23 mouse cellular contexts compared by ENCODE assay signal in genomic region chr2:48586831-48587169, GRCm38 (mm10).
DNase-seq lines count a peak whose midpoint lies in the region; ATAC-seq lines count a peak whose summit lies in the region.
"Had no signal": no experiment of that assay in that cellular context is flagged by ENCODE, and none has a peak within 500 bp of the region (broad histone marks: within the 10 kb centered on the region; RNA-seq: fewer than 3 reads in every experiment).

No protein-coding gene starts in this region.

- H3K27me3 ChIP-seq in forebrain, embryonic 10.5 days (ENCODE audit: poor library complexity, severe bottlenecking): no peaks in the 10 kb centered on the region
- H3K27me3 ChIP-seq in forebrain, embryonic 14.5 days (replicated peaks; ENCODE audit: control insufficient read depth, insufficient read depth, low read length): no peaks in the 10 kb centered on the region
- no peaks in the 10 kb centered on the region for H3K27me3 ChIP-seq in hindbrain, embryonic 12.5 days
- H3K27me3 ChIP-seq in hindbrain, embryonic 11.5 days (ENCODE audit: control insufficient read depth, insufficient read depth, low read length): no peaks in the 10 kb centered on the region
- H3K27me3 ChIP-seq in forebrain, embryonic 12.5 days: no peaks in the 10 kb centered on the region
- no peaks in the 10 kb centered on the region for H3K27me3 ChIP-seq in midbrain, embryonic 13.5 days
- H3K27me3 ChIP-seq: embryonic facial prominence, embryonic 13.5 days; heart, embryonic 13.5 days had no signal

- H3K36me3 ChIP-seq in forebrain, embryonic 10.5 days (replicated peaks): no peaks in the 10 kb centered on the region
- H3K36me3 ChIP-seq in forebrain, embryonic 14.5 days (ENCODE audit: control insufficient read depth, insufficient read depth, low read length): no peaks in the 10 kb centered on the region
- no peaks in the 10 kb centered on the region for H3K36me3 ChIP-seq in hindbrain, embryonic 12.5 days
- no peaks in the 10 kb centered on the region for H3K36me3 ChIP-seq in hindbrain, embryonic 11.5 days (ENCODE audit: control insufficient read depth, insufficient read depth, low read length)
- H3K36me3 ChIP-seq in forebrain, embryonic 12.5 days (replicated peaks): no peaks in the 10 kb centered on the region
- no peaks in the 10 kb centered on the region for H3K36me3 ChIP-seq in midbrain, embryonic 13.5 days
- H3K36me3 ChIP-seq: embryonic facial prominence, embryonic 13.5 days; G1E; heart, embryonic 13.5 days had no signal

- no peak overlapping the region for H3K9ac ChIP-seq in forebrain, embryonic 14.5 days (ENCODE audit: low read length)
- H3K9ac ChIP-seq in hindbrain, embryonic 12.5 days: no peak overlapping the region
- no peak overlapping the region for H3K9ac ChIP-seq in hindbrain, embryonic 11.5 days (ENCODE audit: low read depth, low read length)
- no peak overlapping the region for H3K9ac ChIP-seq in forebrain, embryonic 12.5 days
- H3K9ac ChIP-seq in midbrain, embryonic 13.5 days (replicated peaks): no peak overlapping the region
- H3K9ac ChIP-seq: embryonic facial prominence, embryonic 13.5 days; heart, embryonic 13.5 days; hindbrain, embryonic 14.5 days had no signal

- no peak overlapping the region for H3K4me3 ChIP-seq in forebrain, embryonic 10.5 days
- no peak overlapping the region for H3K4me3 ChIP-seq in forebrain, embryonic 14.5 days (ENCODE audit: low read depth, low read length)
- H3K4me3 ChIP-seq in hindbrain, embryonic 12.5 days: no peak overlapping the region
- H3K4me3 ChIP-seq in hindbrain, embryonic 11.5 days (ENCODE audit: low read depth, low read length): no peak overlapping the region
- no peak overlapping the region for H3K4me3 ChIP-seq in forebrain, embryonic 12.5 days (replicated peaks)
- H3K4me3 ChIP-seq in midbrain, embryonic 13.5 days (replicated peaks): no peak overlapping the region
- H3K4me3 ChIP-seq: embryonic facial prominence, embryonic 13.5 days; gastrocnemius, adult 2 months; heart, embryonic 13.5 days had no signal

- DNase-seq in forebrain, embryonic 10.5 days (ENCODE audit: extremely low spot score, low spot score): no peak
- no peak for DNase-seq in forebrain, embryonic 14.5 days (ENCODE audit: low spot score)
- no peak for DNase-seq in hindbrain, embryonic 11.5 days (ENCODE audit: low spot score)
- no peak for DNase-seq in gastrocnemius, postnatal 25 days
- no peak for DNase-seq in cerebellum, postnatal 25 days
- DNase-seq: adrenal gland, postnatal 10 days; B cell, adult 2 months; cerebellum, adult 11 months; cerebellum, adult 9-10 months; cerebellum, postnatal 36 days; gastrocnemius, adult 2 months; gastrocnemius, postnatal 36 days; heart, adult 11 months; heart, postnatal 36 days had no signal

- H3K4me1 ChIP-seq in forebrain, embryonic 10.5 days: peaks cover 23% of the 10 kb centered on the region
- H3K4me1 ChIP-seq in forebrain, embryonic 14.5 days (ENCODE audit: control insufficient read depth, insufficient read depth, low read length): no peaks in the 10 kb centered on the region
- no peaks in the 10 kb centered on the region for H3K4me1 ChIP-seq in hindbrain, embryonic 12.5 days
- H3K4me1 ChIP-seq in hindbrain, embryonic 11.5 days (replicated peaks; ENCODE audit: control insufficient read depth, insufficient read depth, low read length): no peaks in the 10 kb centered on the region; the same call in 1 of the 2 replicates
- peaks cover 11% of the 10 kb centered on the region for H3K4me1 ChIP-seq in forebrain, embryonic 12.5 days
- H3K4me1 ChIP-seq in midbrain, embryonic 13.5 days (replicated peaks): peaks cover 9% of the 10 kb centered on the region
- H3K4me1 ChIP-seq: embryonic facial prominence, embryonic 13.5 days; heart, embryonic 13.5 days had no signal

- no peak overlapping the region for H3K4me2 ChIP-seq in forebrain, embryonic 14.5 days (ENCODE audit: low read length)
- H3K4me2 ChIP-seq in hindbrain, embryonic 12.5 days (replicated peaks): no peak overlapping the region
- no peak overlapping the region for H3K4me2 ChIP-seq in hindbrain, embryonic 11.5 days (replicated peaks; ENCODE audit: low read depth, low read length)
- no peak overlapping the region for H3K4me2 ChIP-seq in forebrain, embryonic 12.5 days
- H3K4me2 ChIP-seq in midbrain, embryonic 13.5 days (replicated peaks): peak overlapping the region; percentile 33; the same call in 1 of the 2 replicates
- H3K4me2 ChIP-seq: embryonic facial prominence, embryonic 13.5 days; heart, embryonic 13.5 days; hindbrain, embryonic 14.5 days had no signal

- no peak for ATAC-seq in forebrain, embryonic 14.5 days
- 0 out of 2 replicates have a peak, but pooled peaks have one; percentile 32 for ATAC-seq in hindbrain, embryonic 12.5 days (ENCODE audit: low FRiP score)
- no peak for ATAC-seq in hindbrain, embryonic 11.5 days (ENCODE audit: low FRiP score)
- ATAC-seq in forebrain, embryonic 12.5 days (ENCODE audit: low FRiP score): peak; percentile 39; the same call in 1 of the 2 replicates
- ATAC-seq in midbrain, embryonic 13.5 days: 0 out of 2 replicates have a peak, but pooled peaks have one; percentile 24
- ATAC-seq: CD4-positive, CD25-positive, alpha-beta regulatory T cell, adult 4 months; intestine, embryonic 16.5 days had no signal

- no peaks in the 10 kb centered on the region for H3K9me3 ChIP-seq in forebrain, embryonic 10.5 days
- H3K9me3 ChIP-seq in forebrain, embryonic 14.5 days (replicated peaks; ENCODE audit: control insufficient read depth, low read length): no peaks in the 10 kb centered on the region
- H3K9me3 ChIP-seq in hindbrain, embryonic 12.5 days (replicated peaks): no peaks in the 10 kb centered on the region
- H3K9me3 ChIP-seq in hindbrain, embryonic 11.5 days (ENCODE audit: control insufficient read depth, low read length): no peaks in the 10 kb centered on the region
- no peaks in the 10 kb centered on the region for H3K9me3 ChIP-seq in forebrain, embryonic 12.5 days
- H3K9me3 ChIP-seq in midbrain, embryonic 13.5 days: no peaks in the 10 kb centered on the region
- H3K9me3 ChIP-seq: embryonic facial prominence, embryonic 13.5 days; G1E; heart, embryonic 13.5 days had no signal

- H3K27ac ChIP-seq in forebrain, embryonic 10.5 days: peak overlapping the region; percentile 40; the same call in 1 of the 2 replicates
- H3K27ac ChIP-seq in forebrain, embryonic 14.5 days (ENCODE audit: low read depth, low read length): no peak overlapping the region; the same call in 1 of the 2 replicates
- no peak overlapping the region for H3K27ac ChIP-seq in hindbrain, embryonic 12.5 days
- no peak overlapping the region for H3K27ac ChIP-seq in hindbrain, embryonic 11.5 days (ENCODE audit: low read depth, low read length)
- no peak overlapping the region; the same call in 1 of the 2 replicates for H3K27ac ChIP-seq in forebrain, embryonic 12.5 days
- no peak overlapping the region for H3K27ac ChIP-seq in midbrain, embryonic 13.5 days
- H3K27ac ChIP-seq: embryonic facial prominence, embryonic 13.5 days; gastrocnemius, adult 2 months; heart, embryonic 13.5 days; hindbrain, embryonic 14.5 days had no signal

- 68% methylated on average over 4 of the region's 4 CpGs for WGBS in forebrain, embryonic 10.5 days
- WGBS in forebrain, embryonic 14.5 days: 40% methylated on average over 4 of the region's 4 CpGs
- 54% methylated on average over 4 of the region's 4 CpGs for WGBS in hindbrain, embryonic 12.5 days
- WGBS in hindbrain, embryonic 11.5 days: 58% methylated on average over 4 of the region's 4 CpGs
- 53% methylated on average over 4 of the region's 4 CpGs for WGBS in forebrain, embryonic 12.5 days
- WGBS in midbrain, embryonic 13.5 days: 42% methylated on average over 4 of the region's 4 CpGs

Comparison
In these comparisons a context has a peak if more than half of its experiments do, and no peak if none do; other contexts are left out.
1. ATAC-seq: peak in hindbrain, embryonic 12.5 days (single experiment), forebrain, embryonic 12.5 days (single experiment) and midbrain, embryonic 13.5 days (single experiment); none in forebrain, embryonic 14.5 days (single experiment) and hindbrain, embryonic 11.5 days (single experiment).